Comparison of ENCODE assay signal across 25 mouse cellular contexts in genomic region chr5:91073626-91074025, GRCm38 (mm10). TPM values are rescaled to one million over a fixed set of nuclear protein-coding genes. Genes with fewer than 3 reads are reported as not detected.
DNase-seq lines count a peak whose midpoint lies in the region; ATAC-seq and TF ChIP-seq lines count a peak whose summit lies in the region.
"Had no signal": no experiment of that assay in that cellular context is flagged by ENCODE, and none has a peak within 500 bp of the region (broad histone marks: within the 10 kb centered on the region; RNA-seq: fewer than 3 reads in every experiment).

No protein-coding gene starts in this region.

- peak overlapping the region; percentile 57 for H3K4me3 ChIP-seq in heart, embryonic 13.5 days
- H3K4me3 ChIP-seq in heart, adult 2 months: no peak overlapping the region
- H3K4me3 ChIP-seq in intestine, embryonic 16.5 days (ENCODE audit: low read length): peak overlapping the region; percentile 45
- H3K4me3 ChIP-seq in forebrain, embryonic 16.5 days (replicated peaks; ENCODE audit: low read length): no peak overlapping the region
- H3K4me3 ChIP-seq in forebrain, embryonic 15.5 days: no peak overlapping the region
- H3K4me3 ChIP-seq: erythroblast, embryonic 14.5 days; megakaryocyte, embryonic 14.5 days had no signal

- H3K79me2 ChIP-seq in heart, adult 2 months (replicated peaks; ENCODE audit: control insufficient read depth, insufficient read depth, low read length): no peaks in the 10 kb centered on the region

- no peak for DNase-seq in heart, adult 2 months
- peak; percentile 31 for DNase-seq in 3134 (ENCODE audit: extremely low read depth, insufficient read length, low spot score)
- peak; percentile 53 for DNase-seq in NIH3T3 (ENCODE audit: low read depth)
- no peak for DNase-seq in adrenal gland, adult (ENCODE audit: inconsistent age in 2 of 2, low spot score in 1 of 2)
- DNase-seq: adrenal gland, adult 8-10 months; embryo, embryonic 11 days; kidney, adult 18-20 months; kidney, postnatal 25 days; spleen, adult 18-20 months; thymus, postnatal 14 days had no signal

- 48% methylated on average over 8 of the region's 8 CpGs for WGBS in heart, embryonic 13.5 days
- 42% methylated on average over 8 of the region's 8 CpGs for whole genome bisulfite sequencing in heart, adult 2 months
- WGBS in intestine, embryonic 16.5 days: 78% methylated on average over 8 of the region's 8 CpGs
- 87% methylated on average over 8 of the region's 8 CpGs for WGBS in forebrain, embryonic 16.5 days
- 85% methylated on average over 8 of the region's 8 CpGs for WGBS in forebrain, embryonic 15.5 days

- peak overlapping the region; percentile 94 for H3K4me2 ChIP-seq in heart, embryonic 13.5 days
- peak overlapping the region; percentile 59; the same call in 1 of the 2 replicates for H3K4me2 ChIP-seq in intestine, embryonic 16.5 days (ENCODE audit: low read depth, low read length)
- H3K4me2 ChIP-seq in forebrain, embryonic 16.5 days (ENCODE audit: low read length): no peak overlapping the region
- H3K4me2 ChIP-seq in forebrain, embryonic 15.5 days (replicated peaks): no peak overlapping the region

- H3K36me3 ChIP-seq in heart, embryonic 13.5 days: no peaks in the 10 kb centered on the region
- no peaks in the 10 kb centered on the region for H3K36me3 ChIP-seq in heart, adult 2 months (ENCODE audit: control insufficient read depth, insufficient read depth, low read length)
- no peaks in the 10 kb centered on the region for H3K36me3 ChIP-seq in intestine, embryonic 16.5 days (ENCODE audit: control insufficient read depth, insufficient read depth, low read length)
- H3K36me3 ChIP-seq in forebrain, embryonic 16.5 days (ENCODE audit: control insufficient read depth, insufficient read depth): no peaks in the 10 kb centered on the region
- H3K36me3 ChIP-seq in forebrain, embryonic 15.5 days: no peaks in the 10 kb centered on the region
- H3K36me3 ChIP-seq: limb, embryonic 13.5 days; midbrain, embryonic 15.5 days had no signal

- no peak for TF ChIP-seq EP300 in heart, adult 2 months (IDR thresholded peaks at IDR 0.05; ENCODE audit: insufficient read depth, low read depth, low read length)

- intact Hi-C loops in heart, adult 2 months (cut with DNase I): no loop called here

- ATAC-seq in heart, embryonic 13.5 days (ENCODE audit: extremely low read depth, insufficient number of reproducible peaks, low FRiP score, low TSS enrichment): no peak
- no peak for ATAC-seq in intestine, embryonic 16.5 days
- ATAC-seq in forebrain, embryonic 16.5 days: no peak
- ATAC-seq in forebrain, embryonic 15.5 days (replicated peaks): no peak

- no peaks in the 10 kb centered on the region for H3K9me3 ChIP-seq in heart, embryonic 13.5 days
- H3K9me3 ChIP-seq in intestine, embryonic 16.5 days (ENCODE audit: control insufficient read depth, low read length): no peaks in the 10 kb centered on the region
- H3K9me3 ChIP-seq in forebrain, embryonic 16.5 days (ENCODE audit: control insufficient read depth, low read length): no peaks in the 10 kb centered on the region
- H3K9me3 ChIP-seq in forebrain, embryonic 15.5 days: no peaks in the 10 kb centered on the region
- H3K9me3 ChIP-seq: limb, embryonic 13.5 days; midbrain, embryonic 15.5 days had no signal

- no peak overlapping the region for H3K27ac ChIP-seq in heart, embryonic 13.5 days (replicated peaks)
- H3K27ac ChIP-seq in heart, adult 2 months: no peak overlapping the region
- no peak overlapping the region for H3K27ac ChIP-seq in intestine, embryonic 16.5 days (ENCODE audit: low read length)
- no peak overlapping the region for H3K27ac ChIP-seq in forebrain, embryonic 16.5 days (ENCODE audit: low read length)
- H3K27ac ChIP-seq in forebrain, embryonic 15.5 days (replicated peaks): no peak overlapping the region
- H3K27ac ChIP-seq: hindbrain, embryonic 14.5 days; limb, embryonic 13.5 days; liver, embryonic 14.5 days; midbrain, embryonic 15.5 days had no signal

- peaks cover 14% of the 10 kb centered on the region for H3K27me3 ChIP-seq in heart, embryonic 13.5 days (replicated peaks)
- no peaks in the 10 kb centered on the region; the same call in 1 of the 2 replicates for H3K27me3 ChIP-seq in heart, adult 2 months (ENCODE audit: control insufficient read depth, insufficient read depth, low read length)
- H3K27me3 ChIP-seq in intestine, embryonic 16.5 days (replicated peaks; ENCODE audit: control insufficient read depth, insufficient read depth, low read length): no peaks in the 10 kb centered on the region
- no peaks in the 10 kb centered on the region; the same call in 1 of the 2 replicates for H3K27me3 ChIP-seq in forebrain, embryonic 16.5 days (replicated peaks; ENCODE audit: control insufficient read depth, insufficient read depth, low read length)
- H3K27me3 ChIP-seq in forebrain, embryonic 15.5 days: 0 out of 2 replicates have a peak, but pooled peaks cover 3% of the 10 kb centered on the region

- TF ChIP-seq POLR2A in heart, adult 2 months (IDR thresholded peaks at IDR 0.05; ENCODE audit: insufficient read depth, low read depth, low read length): no peak

- H3K9ac ChIP-seq in heart, embryonic 13.5 days: no peak overlapping the region
- no peak overlapping the region for H3K9ac ChIP-seq in heart, adult 2 months (ENCODE audit: low read depth, low read length)
- 0 out of 2 replicates have a peak overlapping the region, but pooled peaks have one; percentile 19 for H3K9ac ChIP-seq in intestine, embryonic 16.5 days (ENCODE audit: low read depth, low read length)
- no peak overlapping the region for H3K9ac ChIP-seq in forebrain, embryonic 16.5 days (replicated peaks; ENCODE audit: low read depth, low read length)
- H3K9ac ChIP-seq in forebrain, embryonic 15.5 days (replicated peaks): no peak overlapping the region
- H3K9ac ChIP-seq: liver, embryonic 14.5 days; midbrain, embryonic 15.5 days had no signal

- peaks cover 12% of the 10 kb centered on the region; the same call in 1 of the 2 replicates for H3K4me1 ChIP-seq in heart, embryonic 13.5 days
- no peaks in the 10 kb centered on the region for H3K4me1 ChIP-seq in heart, adult 2 months (ENCODE audit: control insufficient read depth, insufficient read depth, low read length)
- H3K4me1 ChIP-seq in intestine, embryonic 16.5 days (ENCODE audit: control insufficient read depth, insufficient read depth, low read length): peaks cover 15% of the 10 kb centered on the region
- H3K4me1 ChIP-seq in forebrain, embryonic 16.5 days (replicated peaks; ENCODE audit: control insufficient read depth, insufficient read depth, low read length): peaks cover 5% of the 10 kb centered on the region; the same call in 1 of the 2 replicates
- H3K4me1 ChIP-seq in forebrain, embryonic 15.5 days: peaks cover 8% of the 10 kb centered on the region

- no peak for TF ChIP-seq CTCF in heart, adult 2 months (IDR thresholded peaks at IDR 0.05)

RNA-seq across cellular contexts. Expression of gene Ereg, which starts 0.8 kb away (rescaled TPM):
- 0.07 and 0.09 TPM in 2 replicates for polyA plus RNA-seq in heart, embryonic 13.5 days (2015; fragmentation: Nextera tagmentation; extraction: Ambion mirVana)
- under 1 TPM; 0.07 to 0.08 TPM for total RNA-seq in heart, adult 2 months (2021)
- polyA plus RNA-seq in heart, adult 2 months (2012; rRNA removed): 0.04 and 0.06 TPM in 2 replicates
- polyA plus RNA-seq in intestine, embryonic 16.5 days (2015; fragmentation: Nextera tagmentation; extraction: Ambion mirVana): 1.3 and 1.5 TPM in 2 replicates
- not detected in 2 replicates for polyA plus RNA-seq in forebrain, embryonic 16.5 days (2015; fragmentation: Nextera tagmentation; extraction: Ambion mirVana)
- polyA plus RNA-seq in forebrain, embryonic 15.5 days (2015; fragmentation: Nextera tagmentation; extraction: Ambion mirVana): not detected in 2 replicates
- total RNA-seq: granulocyte monocyte progenitor cell, adult 5-6 weeks; left cerebral cortex, adult 8-10 months had no signal
- polyA plus RNA-seq: erythroblast, embryonic 14.5 days; forebrain, embryonic 14.5 days; hindbrain, embryonic 14.5 days; limb, embryonic 13.5 days; midbrain, embryonic 15.5 days had no signal

RNA-seq across cellular contexts. Expression of gene Epgn, which starts 46.4 kb away (rescaled TPM):
- 0.13 and 0.16 TPM in 2 replicates for polyA plus RNA-seq in heart, embryonic 13.5 days (2015; fragmentation: Nextera tagmentation; extraction: Ambion mirVana)
- under 1 TPM; 0.30 to 0.50 TPM for total RNA-seq in heart, adult 2 months (2021)
- polyA plus RNA-seq in heart, adult 2 months (2012; rRNA removed): 0.06 TPM in 1 of 2 replicates, not detected in the other
- polyA plus RNA-seq in intestine, embryonic 16.5 days (2015; fragmentation: Nextera tagmentation; extraction: Ambion mirVana): 0.10 TPM in 1 of 2 replicates, not detected in the other
- 0.31 TPM in 1 of 2 replicates, not detected in the other for polyA plus RNA-seq in forebrain, embryonic 16.5 days (2015; fragmentation: Nextera tagmentation; extraction: Ambion mirVana)
- 0.19 and 0.31 TPM in 2 replicates for polyA plus RNA-seq in forebrain, embryonic 15.5 days (2015; fragmentation: Nextera tagmentation; extraction: Ambion mirVana)
- total RNA-seq: ES-E14; granulocyte monocyte progenitor cell, adult 5-6 weeks; left cerebral cortex, adult 8-10 months had no signal
- polyA plus RNA-seq: erythroblast, embryonic 14.5 days; hindbrain, embryonic 14.5 days; midbrain, embryonic 15.5 days; stomach, embryonic 14.5 days had no signal

Comparison
In these comparisons a context has a peak if more than half of its experiments do, and no peak if none do; other contexts are left out.
1. H3K4me3 ChIP-seq: peak in heart, embryonic 13.5 days (single experiment) and intestine, embryonic 16.5 days (single experiment); none in heart, adult 2 months (single experiment), forebrain, embryonic 16.5 days (single experiment) and forebrain, embryonic 15.5 days (single experiment).
2. H3K4me2 ChIP-seq: peak in heart, embryonic 13.5 days (single experiment) and intestine, embryonic 16.5 days (single experiment); none in forebrain, embryonic 16.5 days (single experiment) and forebrain, embryonic 15.5 days (single experiment).
3. DNase-seq: peak in 3134 (single experiment) and NIH3T3 (single experiment); none in heart, adult 2 months (0 of 2) and adrenal gland, adult (0 of 2).